Mouse (Mus musculus) bone marrow macrophage, adult 2 months (primary cell): ENCODE measurements around the gene Ankar.

Experiments used
- CTCF ChIP-seq: IDR thresholded peaks from 2 replicates; pipeline ENCODE4 v1.5.1; 2012; ENCODE audit warnings: low read depth, mild to moderate bottlenecking, low read length, moderate library complexity
- POLR2A ChIP-seq: IDR thresholded peaks from 2 replicates; pipeline ENCODE4 v1.6.1; 2012; ENCODE audit warnings: mild to moderate bottlenecking, low read depth, low read length, borderline replicate concordance

GRCm38 (mm10) chr1:72596231-72596630, 104.1 kb downstream of the Ankar start:
- no peak for TF ChIP-seq POLR2A
- TF ChIP-seq CTCF: no peak
